Mouse (Mus musculus) C2C12 (cell line): Measurements from ENCODE around the gene Chd1l.

Experiments used
- CEBPB ChIP-seq: IDR thresholded peaks from one replicate; pipeline ENCODE4 v1.6.1; 2011; ENCODE audit warnings: low read depth, mild to moderate bottlenecking, control low read depth, moderate library complexity
- CTCF ChIP-seq: IDR thresholded peaks from one replicate; pipeline ENCODE4 v1.5.1; 2011; ENCODE audit not compliant: control insufficient read depth, insufficient read depth, insufficient read length
- MAX ChIP-seq: IDR thresholded peaks from one replicate; pipeline ENCODE4 v1.6.1; 2011; ENCODE audit warnings: mild to moderate bottlenecking, control low read depth
- USF1 ChIP-seq: IDR thresholded peaks from one replicate; pipeline ENCODE4 v1.6.1; 2011; ENCODE audit warnings: low read depth, mild to moderate bottlenecking, control low read depth, moderate library complexity

GRCm38 (mm10) chr3:97642001-97642400, 32.0 kb upstream of the Chd1l start:
- TF ChIP-seq CTCF, result no peak
- no peak for TF ChIP-seq USF1
- TF ChIP-seq MAX, result no peak
- no peak for TF ChIP-seq CEBPB
